23 mouse cellular contexts compared by ENCODE assay signal in the genomic region with DNA sequence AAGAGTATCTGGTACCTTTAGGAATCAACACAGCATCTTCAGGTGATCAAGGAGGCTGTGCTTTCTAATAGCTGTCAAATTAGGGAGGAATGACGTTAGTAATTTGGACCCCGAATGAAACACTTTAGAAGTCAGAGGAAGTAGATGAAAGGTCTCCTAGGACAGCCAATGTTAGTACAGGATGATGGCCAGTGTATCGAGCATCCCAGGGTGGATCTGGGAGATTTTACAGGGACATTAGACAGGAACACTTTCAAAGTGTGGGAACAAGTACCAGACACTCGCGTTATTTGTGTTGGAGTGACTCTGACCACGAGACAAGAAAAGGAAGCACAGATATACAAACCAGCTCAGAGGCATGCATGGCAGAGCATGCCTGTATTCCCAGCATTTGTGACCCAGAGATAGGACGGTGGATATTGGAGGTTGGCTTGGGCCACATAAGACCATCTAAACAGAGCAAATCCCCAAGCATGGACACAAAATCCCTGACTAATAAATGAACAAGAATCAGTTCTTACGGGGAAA.
"Had no signal": no experiment of that assay in that cellular context is flagged by ENCODE, and none has a peak within 500 bp of the region (broad histone marks: within the 10 kb centered on the region; RNA-seq: fewer than 3 reads in every experiment).

No protein-coding gene starts in this region.

- H3K27me3 ChIP-seq: heart, embryonic 13.5 days; hindbrain, embryonic 13.5 days; hindbrain, embryonic 15.5 days; kidney, embryonic 15.5 days; limb, embryonic 13.5 days; limb, embryonic 15.5 days; liver, embryonic 12.5 days had no signal

- H3K4me2 ChIP-seq: heart, embryonic 13.5 days; hindbrain, embryonic 13.5 days; hindbrain, embryonic 15.5 days; kidney, embryonic 15.5 days; limb, embryonic 13.5 days; limb, embryonic 15.5 days; liver, embryonic 12.5 days had no signal

- H3K4me3 ChIP-seq: heart, embryonic 13.5 days; hindbrain, embryonic 13.5 days; hindbrain, embryonic 15.5 days; kidney, embryonic 15.5 days; limb, embryonic 13.5 days; limb, embryonic 15.5 days; liver, embryonic 12.5 days had no signal

- H3K27ac ChIP-seq: heart, embryonic 13.5 days; hindbrain, embryonic 13.5 days; hindbrain, embryonic 15.5 days; hindbrain, postnatal 0 days; kidney, embryonic 15.5 days; kidney, postnatal 0 days; limb, embryonic 13.5 days; limb, embryonic 15.5 days; liver, embryonic 12.5 days; liver, embryonic 14.5 days had no signal

- DNase-seq: forebrain, postnatal 0 days; gastrocnemius, postnatal 14 days; gastrocnemius, postnatal 36 days; heart, postnatal 36 days; kidney, adult 11 months; kidney, adult 2 months; kidney, adult 9 months; kidney, postnatal 14 days; kidney, postnatal 36 days; layer of hippocampus, adult 9-11 months; layer of hippocampus, postnatal 36 days; left cerebral cortex, postnatal 4 days had no signal

- ATAC-seq: forebrain, postnatal 0 days; hindbrain, postnatal 0 days; intestine, embryonic 16.5 days; liver, embryonic 12.5 days had no signal

- H3K9me3 ChIP-seq: heart, embryonic 13.5 days; hindbrain, embryonic 13.5 days; hindbrain, embryonic 15.5 days; kidney, embryonic 15.5 days; limb, embryonic 13.5 days; limb, embryonic 15.5 days; liver, embryonic 12.5 days had no signal

- H3K36me3 ChIP-seq: heart, embryonic 13.5 days; hindbrain, embryonic 13.5 days; hindbrain, embryonic 15.5 days; kidney, embryonic 15.5 days; limb, embryonic 13.5 days; limb, embryonic 15.5 days; liver, embryonic 12.5 days had no signal

- H3K4me1 ChIP-seq: heart, embryonic 13.5 days; hindbrain, embryonic 13.5 days; hindbrain, embryonic 15.5 days; kidney, embryonic 15.5 days; limb, embryonic 13.5 days; limb, embryonic 15.5 days; liver, embryonic 12.5 days had no signal

- H3K9ac ChIP-seq: forebrain, postnatal 0 days; heart, embryonic 13.5 days; hindbrain, embryonic 13.5 days; hindbrain, embryonic 15.5 days; kidney, embryonic 15.5 days; limb, embryonic 13.5 days; limb, embryonic 15.5 days; liver, embryonic 12.5 days; liver, embryonic 14.5 days had no signal
